Mouse (Mus musculus): ENCODE measurements around the gene Unc5a. TPM values are rescaled to one million over a fixed set of nuclear protein-coding genes. Genes with fewer than 3 reads are reported as not detected.

Unc5a gene
- polyA plus RNA-seq, 1 experiment from 2014 or later = 7.5 TPM

- 0 out of 2 replicates have a peak overlapping the region, but pooled peaks have one; percentile 8 for H3K27ac ChIP-seq (ENCODE audit: low read depth, low read length)
- ATAC-seq (ENCODE audit: insufficient read depth, low FRiP score, low TSS enrichment) (no peak), DNase-seq (ENCODE audit: low spot score) (no peak)
- H3K4me2 ChIP-seq (ENCODE audit: low read depth) = no peak overlapping the region
- H3K36me3 ChIP-seq (ENCODE audit: control insufficient read depth, insufficient read depth, low read length) = no peaks in the 10 kb centered on the region
- H3K9me3 ChIP-seq (ENCODE audit: control insufficient read depth, low read length) = no peaks in the 10 kb centered on the region
- peaks cover 20% of the 10 kb centered on the region for H3K4me1 ChIP-seq (ENCODE audit: control insufficient read depth, insufficient read depth, low read length)
- WGBS = 38% methylated on average over 6 of the region's 6 CpGs
- peaks cover 10% of the 10 kb centered on the region; the same call in 1 of the 2 replicates for H3K27me3 ChIP-seq (ENCODE audit: control insufficient read depth, insufficient read depth, low read length)
- no peak overlapping the region for H3K9ac ChIP-seq (ENCODE audit: low read length)
- H3K4me3 ChIP-seq (ENCODE audit: low read depth, low read length) = no peak overlapping the region
These were observed 10.6 kb downstream of the Unc5a start for GRCm38 (mm10) chr13:54959842-54960241.

GRCm38 (mm10) chr13:54960491-54960890, 11.3 kb downstream of the Unc5a start:
- H3K4me2 ChIP-seq (ENCODE audit: low read depth) = no peak overlapping the region
- H3K27me3 ChIP-seq (ENCODE audit: control insufficient read depth, insufficient read depth, low read length) = peaks cover 8% of the 10 kb centered on the region; the same call in 1 of the 2 replicates
- DNase-seq (ENCODE audit: low spot score) = no peak
- no peak for ATAC-seq (ENCODE audit: insufficient read depth, low FRiP score, low TSS enrichment)
- no peaks in the 10 kb centered on the region for H3K9me3 ChIP-seq (ENCODE audit: control insufficient read depth, low read length)
- H3K4me1 ChIP-seq (ENCODE audit: control insufficient read depth, insufficient read depth, low read length) = peaks cover 20% of the 10 kb centered on the region
- no peak overlapping the region for H3K9ac ChIP-seq (ENCODE audit: low read length)
- no peaks in the 10 kb centered on the region for H3K36me3 ChIP-seq (ENCODE audit: control insufficient read depth, insufficient read depth, low read length)
- no peak overlapping the region for H3K27ac ChIP-seq (ENCODE audit: low read depth, low read length)
- WGBS = 78% methylated on average over 3 of the region's 3 CpGs
- no peak overlapping the region for H3K4me3 ChIP-seq (ENCODE audit: low read depth, low read length)

GRCm38 (mm10) chr13:54965256-54965655, 16.0 kb downstream of the Unc5a start:
- Histone ChIP-seq H3K4me1 (ENCODE audit: control insufficient read depth, insufficient read depth, low read length) (peaks cover 15% of the 10 kb centered on the region), H3K4me3 (ENCODE audit: low read depth, low read length) (no peak overlapping the region), H3K4me2 (ENCODE audit: low read depth) (no peak overlapping the region), H3K9ac (ENCODE audit: low read length) (no peak overlapping the region), H3K36me3 (ENCODE audit: control insufficient read depth, insufficient read depth, low read length) (no peaks in the 10 kb centered on the region), H3K27ac (ENCODE audit: low read depth, low read length) (no peak overlapping the region), H3K27me3 (ENCODE audit: control insufficient read depth, insufficient read depth, low read length) (no peaks in the 10 kb centered on the region; the same call in 1 of the 2 replicates), H3K9me3 (ENCODE audit: control insufficient read depth, low read length) (no peaks in the 10 kb centered on the region)
- no peak for DNase-seq (ENCODE audit: low spot score)
- WGBS = 91% methylated on average over 6 of the region's 6 CpGs
- no peak for ATAC-seq (ENCODE audit: insufficient read depth, low FRiP score, low TSS enrichment)

- Histone ChIP-seq H3K9me3 (ENCODE audit: control insufficient read depth, low read length) (no peaks in the 10 kb centered on the region), H3K27ac (ENCODE audit: low read depth, low read length) (no peak overlapping the region), H3K4me2 (ENCODE audit: low read depth) (no peak overlapping the region), H3K9ac (ENCODE audit: low read length) (no peak overlapping the region), H3K4me1 (ENCODE audit: control insufficient read depth, insufficient read depth, low read length) (peaks cover 15% of the 10 kb centered on the region), H3K27me3 (ENCODE audit: control insufficient read depth, insufficient read depth, low read length) (no peaks in the 10 kb centered on the region; the same call in 1 of the 2 replicates), H3K4me3 (ENCODE audit: low read depth, low read length) (no peak overlapping the region), H3K36me3 (ENCODE audit: control insufficient read depth, insufficient read depth, low read length) (no peaks in the 10 kb centered on the region)
- DNase-seq (ENCODE audit: low spot score) (no peak), ATAC-seq (ENCODE audit: insufficient read depth, low FRiP score, low TSS enrichment) (peak; percentile 45)
- 51% methylated on average over 11 of the region's 11 CpGs for WGBS
These were observed 18.3 kb downstream of the Unc5a start for GRCm38 (mm10) chr13:54967501-54967900.

- Histone ChIP-seq H3K27ac (ENCODE audit: low read depth, low read length) (no peak overlapping the region), H3K4me2 (ENCODE audit: low read depth) (no peak overlapping the region), H3K4me3 (ENCODE audit: low read depth, low read length) (no peak overlapping the region), H3K27me3 (ENCODE audit: control insufficient read depth, insufficient read depth, low read length) (no peaks in the 10 kb centered on the region; the same call in 1 of the 2 replicates), H3K9me3 (ENCODE audit: control insufficient read depth, low read length) (no peaks in the 10 kb centered on the region), H3K4me1 (ENCODE audit: control insufficient read depth, insufficient read depth, low read length) (peaks cover 9% of the 10 kb centered on the region), H3K9ac (ENCODE audit: low read length) (peak overlapping the region; percentile 23; the same call in 1 of the 2 replicates), H3K36me3 (ENCODE audit: control insufficient read depth, insufficient read depth, low read length) (no peaks in the 10 kb centered on the region)
- DNase-seq (ENCODE audit: low spot score) (no peak), ATAC-seq (ENCODE audit: insufficient read depth, low FRiP score, low TSS enrichment) (no peak)
- WGBS = 60% methylated on average over 5 of the region's 5 CpGs
These were observed 19.4 kb downstream of the Unc5a start for GRCm38 (mm10) chr13:54968636-54969035.

- Histone ChIP-seq H3K27ac (ENCODE audit: low read depth, low read length) (no peak overlapping the region), H3K9me3 (ENCODE audit: control insufficient read depth, low read length) (no peaks in the 10 kb centered on the region), H3K4me1 (ENCODE audit: control insufficient read depth, insufficient read depth, low read length) (peaks cover 5% of the 10 kb centered on the region), H3K36me3 (ENCODE audit: control insufficient read depth, insufficient read depth, low read length) (no peaks in the 10 kb centered on the region), H3K9ac (ENCODE audit: low read length) (no peak overlapping the region), H3K4me3 (ENCODE audit: low read depth, low read length) (no peak overlapping the region), H3K27me3 (ENCODE audit: control insufficient read depth, insufficient read depth, low read length) (no peaks in the 10 kb centered on the region; the same call in 1 of the 2 replicates), H3K4me2 (ENCODE audit: low read depth) (no peak overlapping the region)
- 43% methylated on average over 9 of the region's 9 CpGs for WGBS
- DNase-seq (ENCODE audit: low spot score) (no peak), ATAC-seq (ENCODE audit: insufficient read depth, low FRiP score, low TSS enrichment) (no peak)
These were observed 20.3 kb downstream of the Unc5a start for GRCm38 (mm10) chr13:54969513-54969912.

GRCm38 (mm10) chr13:54970521-54971247, 21.5 kb downstream of the Unc5a start:
- ATAC-seq (ENCODE audit: insufficient read depth, low FRiP score, low TSS enrichment) (no peak), DNase-seq (ENCODE audit: low spot score) (peak; percentile 54)
- Histone ChIP-seq H3K27me3 (ENCODE audit: control insufficient read depth, insufficient read depth, low read length) (no peaks in the 10 kb centered on the region; the same call in 1 of the 2 replicates), H3K9me3 (ENCODE audit: control insufficient read depth, low read length) (no peaks in the 10 kb centered on the region), H3K27ac (ENCODE audit: low read depth, low read length) (no peak overlapping the region), H3K9ac (ENCODE audit: low read length) (no peak overlapping the region), H3K36me3 (ENCODE audit: control insufficient read depth, insufficient read depth, low read length) (no peaks in the 10 kb centered on the region), H3K4me1 (ENCODE audit: control insufficient read depth, insufficient read depth, low read length) (peaks cover 13% of the 10 kb centered on the region), H3K4me3 (ENCODE audit: low read depth, low read length) (no peak overlapping the region), H3K4me2 (ENCODE audit: low read depth) (no peak overlapping the region)
- 40% methylated on average over 14 of the region's 14 CpGs for WGBS

GRCm38 (mm10) chr13:54975546-54975945, 26.3 kb downstream of the Unc5a start:
- DNase-seq (ENCODE audit: low spot score) (no peak), ATAC-seq (ENCODE audit: insufficient read depth, low FRiP score, low TSS enrichment) (no peak)
- no peak overlapping the region for H3K4me2 ChIP-seq (ENCODE audit: low read depth)
- no peak overlapping the region for H3K4me3 ChIP-seq (ENCODE audit: low read depth, low read length)
- WGBS = 64% methylated on average over 3 of the region's 3 CpGs
- H3K36me3 ChIP-seq (ENCODE audit: control insufficient read depth, insufficient read depth, low read length) = no peaks in the 10 kb centered on the region
- no peaks in the 10 kb centered on the region for H3K9me3 ChIP-seq (ENCODE audit: control insufficient read depth, low read length)
- no peak overlapping the region for H3K27ac ChIP-seq (ENCODE audit: low read depth, low read length)
- no peak overlapping the region for H3K9ac ChIP-seq (ENCODE audit: low read length)
- peaks cover 20% of the 10 kb centered on the region; the same call in 1 of the 2 replicates for H3K4me1 ChIP-seq (ENCODE audit: control insufficient read depth, insufficient read depth, low read length)
- no peaks in the 10 kb centered on the region for H3K27me3 ChIP-seq (ENCODE audit: control insufficient read depth, insufficient read depth, low read length)

- whole genome bisulfite sequencing = 48% methylated on average over 8 of the region's 8 CpGs
- H3K27ac ChIP-seq (ENCODE audit: low read depth, low read length) = no peak overlapping the region
- ATAC-seq (ENCODE audit: insufficient read depth, low FRiP score, low TSS enrichment) (no peak), DNase-seq (ENCODE audit: low spot score) (no peak)
- no peaks in the 10 kb centered on the region for H3K36me3 ChIP-seq (ENCODE audit: control insufficient read depth, insufficient read depth, low read length)
- H3K4me3 ChIP-seq (ENCODE audit: low read depth, low read length) = no peak overlapping the region
- no peak overlapping the region; the same call in 1 of the 2 replicates for H3K9ac ChIP-seq (ENCODE audit: low read length)
- no peaks in the 10 kb centered on the region for H3K27me3 ChIP-seq (ENCODE audit: control insufficient read depth, insufficient read depth, low read length)
- H3K9me3 ChIP-seq (ENCODE audit: control insufficient read depth, low read length) = no peaks in the 10 kb centered on the region
- H3K4me2 ChIP-seq (ENCODE audit: low read depth) = no peak overlapping the region
- H3K4me1 ChIP-seq (ENCODE audit: control insufficient read depth, insufficient read depth, low read length) = peaks cover 20% of the 10 kb centered on the region; the same call in 1 of the 2 replicates
These were observed 29.6 kb downstream of the Unc5a start for GRCm38 (mm10) chr13:54978804-54979203.

Measured in neural tube, embryonic 11.5 days (tissue).